Comparison of ENCODE assay signal across 8 mouse cellular contexts in the genomic region with DNA sequence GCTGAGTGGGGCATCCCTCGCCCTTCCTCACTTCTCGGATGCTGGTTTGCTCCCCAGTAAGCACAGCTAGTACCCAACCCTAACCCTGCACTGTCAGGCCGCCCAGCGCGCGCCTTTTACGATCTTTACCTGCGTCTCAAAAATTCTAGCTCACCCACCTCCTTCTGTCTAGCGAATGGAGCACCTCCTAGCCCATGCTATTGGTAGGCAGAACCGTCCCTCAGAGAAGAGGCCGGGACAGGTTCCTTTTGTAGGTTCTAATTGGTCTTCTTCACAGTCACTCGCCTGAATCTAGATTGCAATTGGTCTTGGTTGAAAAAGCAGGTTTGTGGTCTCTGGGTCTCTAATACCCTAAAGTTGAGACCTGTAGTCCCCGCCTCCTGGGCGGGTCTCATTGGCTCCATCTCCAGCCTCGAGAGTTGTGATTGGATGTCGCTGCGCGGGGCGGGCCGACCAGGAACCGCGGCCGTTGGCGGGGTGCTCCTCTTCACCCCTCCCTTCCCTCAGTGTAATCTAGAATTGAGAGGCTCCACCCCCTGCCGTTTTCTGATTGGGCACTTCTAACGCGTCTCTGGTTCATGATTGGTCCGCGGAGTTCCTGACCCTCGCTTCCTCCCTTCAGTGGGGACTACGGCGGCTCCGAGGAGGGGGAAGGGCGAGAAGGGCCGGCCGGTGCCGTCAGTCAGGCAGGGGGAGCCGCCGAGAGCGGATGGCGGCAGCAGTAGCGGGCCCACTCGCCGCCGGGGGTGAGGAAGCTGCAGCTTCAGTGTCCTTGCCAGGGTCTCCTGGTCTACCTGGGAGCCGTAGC. TPM values are rescaled to one million over a fixed set of nuclear protein-coding genes. Genes with fewer than 3 reads are reported as not detected.
A peak's percentile ranks its signal among the peaks of the same experiment; 100 is the strongest.
DNase-seq lines count a peak whose midpoint lies in the region; ATAC-seq and TF ChIP-seq lines count a peak whose summit lies in the region.

TSS of gene Fbxo24 (minus strand) at position 505 of the 808 bp plus-strand sequence.
TSS of gene Lrch4 (plus strand) at position 624 of the 808 bp plus-strand sequence.
TSS of gene Gm20605 (plus strand) at position 678 of the 808 bp plus-strand sequence.

- peak within 1 kb of the TSS; percentile 92 for H3K4me3 ChIP-seq in hindbrain, embryonic 10.5 days
- peak within 1 kb of the TSS; percentile 89 for H3K4me3 ChIP-seq in lung, postnatal 0 days (ENCODE audit: low read depth, low read length)

- ATAC-seq in frontal cortex, adult (ENCODE audit: low TSS enrichment): peak; percentile 95
- peak; percentile 92 for ATAC-seq in lung, postnatal 0 days

- under 1% methylated on average over 46 of the region's 46 CpGs for WGBS in hindbrain, embryonic 10.5 days
- WGBS in lung, postnatal 0 days: under 1% methylated on average over 45 of the region's 46 CpGs

- H3K27ac ChIP-seq in hindbrain, embryonic 10.5 days: peak within 1 kb of the TSS; percentile 97
- H3K27ac ChIP-seq in lung, postnatal 0 days (ENCODE audit: low read length): peak within 1 kb of the TSS; percentile 98

- H3K4me2 ChIP-seq in lung, postnatal 0 days (replicated peaks; ENCODE audit: low read depth, low read length): peak within 1 kb of the TSS; percentile 70

- no peaks in the 10 kb centered on the region for H3K9me3 ChIP-seq in hindbrain, embryonic 10.5 days
- no peaks in the 10 kb centered on the region for H3K9me3 ChIP-seq in lung, postnatal 0 days (ENCODE audit: low read length)

- H3K9ac ChIP-seq in lung, postnatal 0 days (replicated peaks; ENCODE audit: low read depth): peak within 1 kb of the TSS; percentile 73

- peak; percentile 75 for TF ChIP-seq EP300 in lung, postnatal 0 days (IDR thresholded peaks at IDR 0.05)

- peak; percentile 100 for DNase-seq in MN1 (ENCODE audit: low spot score)
- peak; percentile 100 for DNase-seq in cerebellum, adult 9-10 months
- peak; percentile 99 for DNase-seq in hindbrain, embryonic 10.5 days (ENCODE audit: low spot score)
- DNase-seq in layer of hippocampus, adult 9-11 months: peak; percentile 100
- peak; percentile 100 for DNase-seq in lung, postnatal 0 days (ENCODE audit: low spot score)
- peak; percentile 93 for DNase-seq in ovary, postnatal 14 days (ENCODE audit: low spot score)
- DNase-seq in thymus, postnatal 14 days: peak; percentile 99

- H3K4me1 ChIP-seq in hindbrain, embryonic 10.5 days (replicated peaks): peaks cover 65% of the 10 kb centered on the region
- H3K4me1 ChIP-seq in lung, postnatal 0 days (ENCODE audit: insufficient read depth, low read depth, low read length): peaks cover 35% of the 10 kb centered on the region

- no peaks in the 10 kb centered on the region for H3K27me3 ChIP-seq in hindbrain, embryonic 10.5 days (ENCODE audit: insufficient read depth, poor library complexity, severe bottlenecking)
- H3K27me3 ChIP-seq in lung, postnatal 0 days (replicated peaks; ENCODE audit: insufficient read depth, low read length): no peaks in the 10 kb centered on the region

- peak; percentile 36 for TF ChIP-seq CTCF in lung, postnatal 0 days (IDR thresholded peaks at IDR 0.05)

- peaks cover 26% of the 10 kb centered on the region for H3K36me3 ChIP-seq in hindbrain, embryonic 10.5 days
- H3K36me3 ChIP-seq in lung, postnatal 0 days (ENCODE audit: insufficient read depth, low read length): no peaks in the 10 kb centered on the region; the same call in 1 of the 2 replicates

RNA-seq across cellular contexts. Expression of gene Fbxo24, which starts in this region (rescaled TPM):
- polyA plus RNA-seq in hindbrain, embryonic 10.5 days (2016; fragmentation: Nextera tagmentation; extraction: Ambion mirVana): 0.30 TPM in 2 replicates
- 0.19 and 0.51 TPM in 2 replicates for polyA plus RNA-seq in lung, postnatal 0 days (2015; fragmentation: Nextera tagmentation; extraction: Ambion mirVana)

RNA-seq across cellular contexts. Expression of gene Lrch4, which starts in this region (rescaled TPM):
- polyA plus RNA-seq in hindbrain, embryonic 10.5 days (2016; fragmentation: Nextera tagmentation; extraction: Ambion mirVana): 35.3 and 39.7 TPM in 2 replicates
- 47.4 and 50.7 TPM in 2 replicates for polyA plus RNA-seq in lung, postnatal 0 days (2015; fragmentation: Nextera tagmentation; extraction: Ambion mirVana)

RNA-seq across cellular contexts. Expression of gene Gm20605, which starts in this region (rescaled TPM):
- 14.1 and 14.9 TPM in 2 replicates for polyA plus RNA-seq in hindbrain, embryonic 10.5 days (2016; fragmentation: Nextera tagmentation; extraction: Ambion mirVana)
- polyA plus RNA-seq in lung, postnatal 0 days (2015; fragmentation: Nextera tagmentation; extraction: Ambion mirVana): 11.6 and 12.3 TPM in 2 replicates

Comparison
In these comparisons a context has a peak if more than half of its experiments do, and no peak if none do; other contexts are left out.
1. Peak in every context shown above with its lines: DNase-seq, ATAC-seq, H3K4me3 ChIP-seq and H3K27ac ChIP-seq.